Mouse (Mus musculus): ENCODE data around the gene Gtpbp4.
"Not testable (repeated sequence)": the region's sequence is repeated elsewhere in the genome, so short reads cannot be mapped to it uniquely, and the experiment has no call there.

The Gtpbp4 gene

DNA sequence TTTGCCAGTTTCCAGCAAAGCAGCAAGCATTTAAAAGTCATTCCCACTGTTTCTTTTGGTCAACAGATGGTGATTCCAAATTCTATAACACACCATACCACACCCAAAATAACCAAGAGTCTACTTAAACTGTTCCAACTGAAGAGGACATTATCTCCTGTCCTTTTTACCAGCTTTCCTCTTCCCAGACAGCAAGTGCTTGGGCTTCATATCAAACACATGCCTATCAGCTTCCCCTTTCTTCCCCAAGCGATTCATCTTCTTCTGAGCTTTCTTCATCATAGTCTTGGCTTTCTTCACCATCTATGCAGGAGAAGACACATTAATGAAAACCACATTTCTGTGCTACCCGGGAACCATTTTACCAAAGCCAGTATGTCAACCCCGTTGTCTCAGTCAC is 22.9 kb downstream of the Gtpbp4 start:
- no peak for DNase-seq (ENCODE audit: extremely low spot score, low read depth, low spot score)

DNA sequence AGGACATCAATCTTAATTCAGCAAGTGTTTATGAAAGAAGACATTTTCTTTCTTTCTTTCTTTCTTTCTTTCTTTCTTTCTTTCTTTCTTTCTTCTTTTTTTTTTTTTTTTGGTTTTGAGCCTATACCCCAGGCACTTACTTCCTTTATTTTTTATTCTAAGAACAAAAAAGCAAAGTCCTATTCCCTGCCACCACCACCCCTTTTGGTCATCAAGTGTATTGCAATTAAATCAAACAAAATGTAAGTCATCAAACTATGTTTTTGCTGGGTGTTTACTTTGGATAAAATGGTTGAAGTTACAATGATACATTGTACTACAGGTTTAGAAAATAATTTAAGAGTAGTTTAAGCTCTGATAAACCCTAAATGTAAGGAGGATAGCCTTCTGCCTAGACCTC is 23.5 kb downstream of the Gtpbp4 start:
- DNase-seq (ENCODE audit: extremely low spot score, low read depth, low spot score), result no peak

DNA sequence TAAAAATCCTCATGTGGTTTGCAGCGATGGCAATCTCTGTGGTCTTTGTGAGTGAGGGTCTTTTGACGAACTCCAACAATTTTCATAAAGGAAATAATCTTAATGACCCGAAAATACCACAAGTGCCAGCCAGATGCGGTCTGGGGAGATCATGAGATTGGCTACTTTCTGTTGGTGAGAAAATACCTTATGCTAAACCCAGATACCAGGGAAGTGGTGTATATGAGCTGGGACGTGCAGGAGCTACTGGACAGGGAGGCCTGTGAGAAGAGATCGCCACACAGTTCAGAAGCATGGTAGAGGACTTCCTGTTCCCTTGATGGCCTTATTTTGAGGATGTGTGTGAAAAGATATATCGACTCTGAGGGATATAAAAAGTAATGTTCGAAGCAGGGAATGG is 28.1 kb downstream of the Gtpbp4 start:
- no peak for DNase-seq (ENCODE audit: extremely low spot score, low read depth, low spot score)

DNA sequence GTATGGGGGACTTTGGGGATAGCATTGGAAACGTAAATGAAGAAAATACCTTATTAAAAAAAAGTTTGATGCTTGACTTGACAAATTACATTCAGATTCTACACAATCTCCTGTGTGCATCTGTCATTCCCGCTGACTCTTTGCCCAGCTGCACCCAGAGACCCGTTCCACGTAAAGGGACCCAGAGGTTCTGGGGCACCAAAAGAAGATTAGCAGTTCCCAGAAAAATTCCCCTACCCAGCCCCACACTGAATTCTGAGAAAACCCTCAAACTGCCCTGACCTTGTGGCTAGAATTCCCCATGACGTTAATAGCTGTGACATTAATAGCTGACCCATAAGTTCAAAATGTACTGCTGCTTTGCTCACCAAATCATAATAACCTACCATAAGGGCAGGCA is 30.7 kb downstream of the Gtpbp4 start:
- no peak for DNase-seq (ENCODE audit: extremely low spot score, low read depth, low spot score)

DNA sequence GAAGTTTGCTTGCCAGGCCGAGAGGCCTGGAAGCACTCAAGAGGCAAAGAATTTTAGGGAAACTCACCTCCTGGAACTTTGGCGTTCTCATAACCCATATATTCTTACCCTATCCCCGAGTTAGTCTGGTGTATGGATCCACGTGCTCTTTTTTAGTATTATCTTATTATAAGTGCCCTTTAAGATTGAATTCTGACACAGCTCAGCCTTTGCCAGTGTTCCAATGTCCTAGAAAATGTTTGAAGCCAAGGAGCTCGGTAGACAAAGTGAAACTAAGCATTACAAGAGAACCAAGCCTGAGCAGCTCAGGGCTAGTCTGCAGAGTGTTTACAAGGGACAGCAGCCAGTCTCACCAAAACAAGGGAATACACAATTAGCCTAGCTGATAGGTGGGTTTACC is 33.6 kb downstream of the Gtpbp4 start:
- DNase-seq (ENCODE audit: extremely low spot score, low read depth, low spot score), result not testable (repeated sequence)

DNA sequence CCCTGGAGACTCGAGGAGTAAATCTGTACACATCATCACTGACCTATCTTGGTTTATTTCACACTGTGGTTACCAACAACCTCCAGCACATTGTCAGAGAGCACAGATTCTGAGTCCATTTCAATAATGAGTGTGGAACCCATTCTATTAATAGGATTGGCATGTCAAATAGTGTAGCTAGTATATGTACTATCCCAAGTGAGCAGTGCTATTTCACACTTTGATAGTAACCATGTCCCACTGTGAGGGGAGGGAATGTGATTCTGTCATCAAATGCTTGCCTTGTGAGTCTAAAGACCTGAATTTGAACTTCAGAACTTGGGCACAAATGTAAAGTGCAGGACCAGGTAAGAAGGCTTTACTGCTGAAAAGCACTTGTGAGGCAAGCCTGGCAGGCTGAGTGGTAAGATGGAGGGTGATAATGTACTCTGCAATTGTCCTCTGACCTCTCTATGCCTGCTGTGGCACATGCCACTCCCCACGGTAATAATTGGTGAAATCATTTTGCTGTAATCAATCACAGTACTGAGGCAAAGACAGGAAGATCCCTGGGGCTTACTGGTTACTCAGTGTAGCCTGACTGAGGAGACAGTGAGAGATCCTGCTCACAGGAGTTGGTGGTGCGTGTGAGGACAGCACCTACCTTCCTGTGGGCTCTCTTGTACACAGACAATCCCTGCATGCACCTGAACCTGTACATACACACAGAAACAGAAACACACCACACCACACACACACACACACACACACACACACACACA is 34.6 kb downstream of the Gtpbp4 start:
- not testable (repeated sequence) for DNase-seq (ENCODE audit: extremely low spot score, low read depth, low spot score)

DNA sequence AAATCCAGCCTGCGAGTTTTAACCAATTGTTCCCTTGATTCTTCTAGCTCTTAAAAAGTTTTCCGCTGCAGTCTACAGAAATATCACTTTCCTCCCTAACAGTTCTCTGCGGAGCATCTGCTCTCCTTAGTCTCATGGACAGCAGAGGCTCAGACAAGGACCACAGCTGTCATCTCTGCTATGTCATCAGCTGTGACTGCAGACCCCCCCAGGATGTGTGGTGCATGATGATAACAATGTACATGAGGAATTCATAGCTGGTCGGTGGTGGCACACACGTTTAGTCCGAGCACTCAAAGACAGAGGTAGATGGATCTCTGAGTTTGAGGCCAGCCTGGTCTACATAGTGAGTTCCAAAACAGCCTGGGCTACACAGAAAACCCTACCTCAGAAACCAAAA is 36.3 kb downstream of the Gtpbp4 start:
- not testable (repeated sequence) for DNase-seq (ENCODE audit: extremely low spot score, low read depth, low spot score)

DNA sequence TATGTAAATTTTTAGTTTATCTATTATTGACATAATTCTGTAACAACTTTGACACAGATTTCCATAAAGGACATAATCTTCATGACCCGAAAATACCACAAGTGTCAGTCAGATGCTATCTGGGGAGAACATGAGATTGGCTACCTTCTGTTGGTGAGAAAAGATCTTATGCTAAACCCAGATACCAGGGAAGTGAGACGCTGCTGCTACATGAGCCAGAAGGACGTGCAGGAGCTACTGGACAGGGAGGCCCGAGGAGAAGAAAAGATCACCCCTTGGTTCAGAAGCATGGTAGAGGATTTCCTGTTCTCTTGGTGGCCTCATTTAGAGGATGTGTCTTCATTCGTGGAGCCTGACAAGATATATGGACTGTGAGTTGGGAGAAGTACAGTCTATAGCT is 36.8 kb downstream of the Gtpbp4 start:
- not testable (repeated sequence) for DNase-seq (ENCODE audit: extremely low spot score, low read depth, low spot score)

DNA sequence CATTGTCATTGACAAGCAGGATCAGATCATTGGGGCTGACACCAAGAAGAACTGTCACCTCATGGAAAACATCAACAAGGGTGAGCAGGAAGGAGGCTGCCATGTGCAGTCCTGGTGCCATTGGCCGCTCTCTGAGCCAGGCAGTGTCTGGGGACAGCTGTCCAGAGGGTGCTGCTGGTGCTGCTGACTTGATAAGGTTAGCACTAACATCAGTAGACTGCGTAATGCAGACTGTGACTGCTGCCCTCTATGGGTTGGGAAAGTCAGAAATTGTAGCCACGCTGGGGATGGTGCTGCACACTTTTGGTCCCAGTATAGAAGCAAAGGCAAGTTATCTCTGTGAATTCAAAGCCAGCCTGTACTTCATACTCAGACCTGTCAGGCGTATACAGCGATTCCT is 39.0 kb downstream of the Gtpbp4 start:
- DNase-seq (ENCODE audit: extremely low spot score, low read depth, low spot score), result not testable (repeated sequence)

DNA sequence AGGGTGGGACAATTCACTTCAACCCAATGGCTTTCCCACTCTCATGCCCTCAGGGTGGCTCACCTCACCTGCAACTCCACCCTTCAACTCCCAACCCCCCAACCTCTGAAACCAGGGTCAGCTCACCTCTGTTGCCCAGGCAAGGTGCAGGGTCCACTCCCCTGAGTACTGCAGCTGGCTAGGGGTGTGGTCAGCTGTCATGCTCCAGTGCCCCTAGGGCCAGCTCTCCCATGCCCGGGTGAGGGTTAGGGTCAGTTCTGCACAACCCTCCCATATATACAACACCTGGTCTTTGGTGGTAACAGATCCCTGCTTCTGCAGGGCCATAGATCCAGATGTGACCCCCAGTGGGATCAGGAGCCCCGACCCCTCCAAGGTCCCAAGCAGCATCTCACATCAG is 40.8 kb downstream of the Gtpbp4 start:
- not testable (repeated sequence) for DNase-seq (ENCODE audit: extremely low spot score, low read depth, low spot score)

DNA sequence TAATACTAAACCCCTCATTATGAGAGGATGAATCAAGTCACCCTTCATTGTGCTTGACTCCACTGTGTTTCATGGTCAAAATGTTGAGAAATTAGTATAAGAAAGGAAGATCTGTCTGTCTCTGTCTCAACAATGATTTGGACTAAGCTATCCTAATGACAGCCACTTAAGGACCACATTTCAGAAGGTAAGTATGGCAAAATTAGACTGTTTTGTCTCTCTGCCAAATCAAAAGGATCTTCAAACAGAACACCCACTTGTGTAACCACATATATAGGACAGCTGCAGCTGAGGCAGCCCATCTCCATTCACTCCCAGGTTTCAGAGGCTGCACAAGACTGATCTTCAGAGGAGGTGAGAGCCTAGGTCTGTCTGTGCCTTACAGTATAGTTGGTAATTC is 43.3 kb downstream of the Gtpbp4 start, which contains the start of gene Idi2:
TSS of gene Idi2 (plus strand) at position 301 of the 400 bp plus-strand sequence.
- DNase-seq (ENCODE audit: extremely low spot score, low read depth, low spot score), result not testable (repeated sequence)

DNA sequence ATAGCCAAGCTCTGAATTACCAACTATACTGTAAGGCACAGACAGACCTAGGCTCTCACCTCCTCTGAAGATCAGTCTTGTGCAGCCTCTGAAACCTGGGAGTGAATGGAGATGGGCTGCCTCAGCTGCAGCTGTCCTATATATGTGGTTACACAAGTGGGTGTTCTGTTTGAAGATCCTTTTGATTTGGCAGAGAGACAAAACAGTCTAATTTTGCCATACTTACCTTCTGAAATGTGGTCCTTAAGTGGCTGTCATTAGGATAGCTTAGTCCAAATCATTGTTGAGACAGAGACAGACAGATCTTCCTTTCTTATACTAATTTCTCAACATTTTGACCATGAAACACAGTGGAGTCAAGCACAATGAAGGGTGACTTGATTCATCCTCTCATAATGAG is 47.8 kb downstream of the Gtpbp4 start, which contains the start of gene Gm9745:
TSS of gene Gm9745 (minus strand) at position 101 of the 400 bp plus-strand sequence.
- DNase-seq (ENCODE audit: extremely low spot score, low read depth, low spot score), result not testable (repeated sequence)

DNA sequence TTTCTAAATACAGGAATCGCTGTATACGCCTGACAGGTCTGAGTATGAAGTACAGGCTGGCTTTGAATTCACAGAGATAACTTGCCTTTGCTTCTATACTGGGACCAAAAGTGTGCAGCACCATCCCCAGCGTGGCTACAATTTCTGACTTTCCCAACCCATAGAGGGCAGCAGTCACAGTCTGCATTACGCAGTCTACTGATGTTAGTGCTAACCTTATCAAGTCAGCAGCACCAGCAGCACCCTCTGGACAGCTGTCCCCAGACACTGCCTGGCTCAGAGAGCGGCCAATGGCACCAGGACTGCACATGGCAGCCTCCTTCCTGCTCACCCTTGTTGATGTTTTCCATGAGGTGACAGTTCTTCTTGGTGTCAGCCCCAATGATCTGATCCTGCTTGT is 52.1 kb downstream of the Gtpbp4 start:
- DNase-seq (ENCODE audit: extremely low spot score, low read depth, low spot score), result not testable (repeated sequence)

DNA sequence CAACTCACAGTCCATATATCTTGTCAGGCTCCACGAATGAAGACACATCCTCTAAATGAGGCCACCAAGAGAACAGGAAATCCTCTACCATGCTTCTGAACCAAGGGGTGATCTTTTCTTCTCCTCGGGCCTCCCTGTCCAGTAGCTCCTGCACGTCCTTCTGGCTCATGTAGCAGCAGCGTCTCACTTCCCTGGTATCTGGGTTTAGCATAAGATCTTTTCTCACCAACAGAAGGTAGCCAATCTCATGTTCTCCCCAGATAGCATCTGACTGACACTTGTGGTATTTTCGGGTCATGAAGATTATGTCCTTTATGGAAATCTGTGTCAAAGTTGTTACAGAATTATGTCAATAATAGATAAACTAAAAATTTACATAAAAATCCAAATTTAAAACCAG is 54.2 kb downstream of the Gtpbp4 start:
- not testable (repeated sequence) for DNase-seq (ENCODE audit: extremely low spot score, low read depth, low spot score)

DNA sequence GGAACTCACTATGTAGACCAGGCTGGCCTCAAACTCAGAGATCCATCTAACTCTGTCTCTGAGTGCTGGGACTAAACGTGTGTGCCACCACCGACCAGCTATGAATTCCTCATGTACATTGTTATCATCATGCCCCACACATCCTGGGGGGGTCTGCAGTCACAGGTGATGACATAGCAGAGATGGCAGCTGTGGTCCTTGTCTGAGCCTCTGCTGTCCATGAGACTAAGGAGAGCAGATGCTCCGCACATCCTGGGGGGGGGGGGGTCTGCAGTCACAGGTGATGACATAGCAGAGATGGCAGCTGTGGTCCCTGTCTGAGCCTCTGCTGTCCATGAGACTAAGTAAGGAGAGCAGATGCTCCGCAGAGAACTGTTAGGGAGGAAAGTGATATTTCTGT is 54.8 kb downstream of the Gtpbp4 start:
- DNase-seq (ENCODE audit: extremely low spot score, low read depth, low spot score), result not testable (repeated sequence)

DNA sequence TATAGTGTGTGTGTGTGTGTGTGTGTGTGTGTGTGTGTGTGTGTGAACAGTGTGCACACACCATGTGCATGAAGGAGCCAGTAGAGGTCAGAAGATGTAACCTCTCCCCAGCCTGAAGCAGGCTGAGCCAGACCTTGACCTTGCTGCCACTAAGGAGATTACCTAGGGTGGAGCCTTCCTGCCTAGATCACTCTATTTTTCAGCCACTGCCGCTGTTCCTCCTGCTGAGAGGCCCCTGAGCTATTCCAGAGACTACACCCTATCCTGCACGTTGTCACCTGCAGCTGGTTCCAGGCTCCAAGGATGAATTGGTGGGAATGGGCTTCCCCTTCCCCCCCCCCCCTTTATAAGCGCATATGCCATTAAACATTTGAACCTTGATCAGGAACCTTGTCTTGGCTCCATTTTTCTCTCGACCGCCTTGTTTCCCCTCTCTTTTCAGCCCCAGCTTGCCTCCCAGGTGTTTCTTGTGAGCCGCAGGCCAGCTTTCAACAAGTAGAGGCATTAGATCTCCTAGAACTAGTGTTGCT is 58.2 kb downstream of the Gtpbp4 start:
- not testable (repeated sequence) for DNase-seq (ENCODE audit: extremely low spot score, low read depth, low spot score)

DNA sequence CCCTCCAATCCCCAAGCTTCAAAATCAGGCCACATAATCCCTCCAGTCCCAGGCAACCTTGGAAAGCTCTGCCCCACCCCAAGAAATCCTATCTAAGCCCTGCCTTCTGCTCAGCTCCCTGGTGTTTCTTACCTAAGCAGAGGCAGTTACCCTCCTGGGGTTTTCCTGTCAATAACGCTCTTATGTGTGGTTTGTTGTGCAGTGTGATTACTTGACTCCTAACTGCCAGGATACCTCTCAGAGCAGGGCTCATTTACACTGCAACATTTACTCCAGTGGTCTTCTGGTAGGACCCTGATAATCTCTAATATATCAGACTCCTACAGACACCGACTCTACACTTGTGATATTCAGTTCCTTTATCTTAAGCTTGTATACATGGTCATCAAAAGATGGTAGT is 62.4 kb downstream of the Gtpbp4 start:
- DNase-seq (ENCODE audit: extremely low spot score, low read depth, low spot score), result no peak

All from hindlimb bud, embryonic 11.5 days (tissue).